Mouse (Mus musculus): ENCODE data around the gene Gm9945. TPM values are rescaled to one million over a fixed set of nuclear protein-coding genes. Genes with fewer than 3 reads are reported as not detected.

The Gm9945 gene
- total RNA-seq, 1 experiment from 2014 or later: not detected

Other genes with a start within 250 kb of the Gm9945 start
- gene Hspa4, start 179.7 kb upstream of the Gm9945 start, total RNA-seq (2017): 251 to 386 TPM (median 355 TPM) in 3 replicates
- gene Zcchc10, start 155.5 kb upstream of the Gm9945 start, total RNA-seq (2017): 2.3 to 9.1 TPM (median 5.5 TPM) in 3 replicates
- 73.5 to 126 TPM (median 78.0 TPM) in 3 replicates for gene Aff4, start 129.3 kb upstream of the Gm9945 start, total RNA-seq (2017)
- gene Leap2, start 57.0 kb upstream of the Gm9945 start, total RNA-seq (2017): not detected in 3 replicates
- gene Uqcrq, start 49.3 kb upstream of the Gm9945 start, total RNA-seq (2017): 11.2 to 22.8 TPM (median 17.8 TPM) in 3 replicates
- gene Gdf9, start 49.1 kb upstream of the Gm9945 start, total RNA-seq (2017): not detected in 3 replicates
- gene Gm10447, start 23.1 kb upstream of the Gm9945 start, total RNA-seq (2017): not detected in 3 replicates
- not detected in 3 replicates for gene Shroom1, start 23.0 kb upstream of the Gm9945 start, total RNA-seq (2017)
- not detected in 3 replicates for gene Gm9837, start 9.7 kb upstream of the Gm9945 start, total RNA-seq (2017)
- not detected in 3 replicates for gene Sowaha, start 108 bp downstream of the Gm9945 start, total RNA-seq (2017)
- 2.9 to 4.1 TPM (median 3.8 TPM) in 3 replicates for gene Sept8, start 39.1 kb downstream of the Gm9945 start, total RNA-seq (2017)
- 2.8 to 6.1 TPM (median 3.6 TPM) in 3 replicates for gene Kif3a, start 87.2 kb downstream of the Gm9945 start, total RNA-seq (2017)
- 2.8 to 29.9 TPM (median 19.5 TPM) in 3 replicates for gene Il4, start 138.5 kb downstream of the Gm9945 start, total RNA-seq (2017)
- gene Il13, start 154.5 kb downstream of the Gm9945 start, total RNA-seq (2017): 0.29 to 2.5 TPM in 2 of 3 replicates, not detected in the other
- gene Rad50, start 227.2 kb downstream of the Gm9945 start, total RNA-seq (2017): 27.8 to 53.5 TPM (median 45.6 TPM) in 3 replicates
- not detected in 3 replicates for gene Il5, start 240.6 kb downstream of the Gm9945 start, total RNA-seq (2017)